In the genomic region with DNA sequence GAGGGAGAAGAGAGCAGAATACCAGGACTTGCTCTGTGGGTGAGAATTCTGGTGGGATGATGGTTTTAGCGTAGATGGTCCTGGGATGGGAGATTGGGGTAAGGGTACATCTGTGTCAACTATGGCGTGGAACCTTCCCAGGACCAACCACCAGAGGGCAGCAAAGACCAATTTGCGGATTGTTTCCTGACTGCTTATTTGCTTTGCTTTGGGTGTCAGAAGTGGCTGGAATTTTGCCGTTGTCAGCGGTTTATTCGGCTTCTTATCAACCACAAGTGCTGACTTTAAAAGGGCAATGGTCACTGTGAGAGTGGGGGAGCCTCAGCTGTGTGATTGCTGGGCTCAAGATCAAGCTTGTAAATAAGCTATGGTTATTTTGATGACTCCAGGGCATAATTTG, we compare ENCODE assay signal across 8 mouse cellular contexts. TPM values are rescaled to one million over a fixed set of nuclear protein-coding genes. Genes with fewer than 3 reads are reported as not detected.
DNase-seq lines count a peak whose midpoint lies in the region; ATAC-seq and TF ChIP-seq lines count a peak whose summit lies in the region.

No protein-coding gene starts in this region.

- peak; percentile 61 for ATAC-seq in cerebellum, adult (ENCODE audit: insufficient number of reproducible peaks, low FRiP score, low TSS enrichment)
- ATAC-seq in forebrain, embryonic 14.5 days: peak; percentile 69
- peak; percentile 52 to 76; a peak in 3 of 4 replicates for ATAC-seq in hematopoietic stem cell, adult 5-6 weeks (replicated peaks in 1 of 2; ENCODE audit: insufficient read depth in 1 of 2, low FRiP score in 2 of 2, low TSS enrichment in 1 of 2, low read depth in 1 of 2, poor library complexity in 2 of 2, severe bottlenecking in 2 of 2)
- peak; percentile 47 for ATAC-seq in lung, postnatal 0 days

- no peak overlapping the region for H3K9ac ChIP-seq in MEL (ENCODE audit: control insufficient read depth, low read depth, low read length, poor library complexity, severe bottlenecking)
- no peak overlapping the region for H3K9ac ChIP-seq in forebrain, embryonic 14.5 days (ENCODE audit: low read length)
- no peak overlapping the region for H3K9ac ChIP-seq in lung, postnatal 0 days (replicated peaks; ENCODE audit: low read depth)

- H3K27ac ChIP-seq in MEL (ENCODE audit: control insufficient read depth, low read depth, low read length): no peak overlapping the region
- H3K27ac ChIP-seq in forebrain, embryonic 14.5 days (ENCODE audit: low read depth, low read length): no peak overlapping the region
- no peak overlapping the region for H3K27ac ChIP-seq in layer of hippocampus, adult 2 months
- 0 out of 2 replicates have a peak overlapping the region, but pooled peaks have one; percentile 20 for H3K27ac ChIP-seq in lung, postnatal 0 days (ENCODE audit: low read length)

- TF ChIP-seq RAD21 in MEL (IDR thresholded peaks at IDR 0.05; ENCODE audit: low read depth, low read length): peak; percentile 99

- TF ChIP-seq POLR2A in MEL (IDR thresholded peaks at IDR 0.05; ENCODE audit: control insufficient read depth in 1 of 2, insufficient read depth in 1 of 2, low read depth in 1 of 2, low read length in 2 of 2, poor library complexity in 1 of 2): no peak

- no peak overlapping the region for H3K4me3 ChIP-seq in MEL (ENCODE audit: control insufficient read depth in 1 of 2, insufficient read depth in 1 of 2, low read depth in 2 of 2, low read length in 2 of 2)
- no peak overlapping the region for H3K4me3 ChIP-seq in forebrain, embryonic 14.5 days (ENCODE audit: low read depth, low read length)
- H3K4me3 ChIP-seq in layer of hippocampus, adult 2 months: no peak overlapping the region
- H3K4me3 ChIP-seq in lung, postnatal 0 days (ENCODE audit: low read depth, low read length): no peak overlapping the region

- H3K4me2 ChIP-seq in forebrain, embryonic 14.5 days (ENCODE audit: low read length): no peak overlapping the region
- no peak overlapping the region for H3K4me2 ChIP-seq in lung, postnatal 0 days (replicated peaks; ENCODE audit: low read depth, low read length)

- no peaks in the 10 kb centered on the region for H3K9me3 ChIP-seq in MEL (replicated peaks; ENCODE audit: insufficient read depth, low read length)
- no peaks in the 10 kb centered on the region for H3K9me3 ChIP-seq in forebrain, embryonic 14.5 days (replicated peaks; ENCODE audit: control insufficient read depth, low read length)
- no peaks in the 10 kb centered on the region for H3K9me3 ChIP-seq in lung, postnatal 0 days (ENCODE audit: low read length)

- H3K79me2 ChIP-seq in MEL (ENCODE audit: control insufficient read depth, insufficient read depth, low read length, poor library complexity): no peaks in the 10 kb centered on the region

- H3K4me1 ChIP-seq in MEL (ENCODE audit: control insufficient read depth in 1 of 2, insufficient read depth in 2 of 2, low read length in 2 of 2): peaks cover 0 to 13% of the 10 kb centered on the region in 2 experiments; a peak in 2 of 4 replicates
- H3K4me1 ChIP-seq in forebrain, embryonic 14.5 days (ENCODE audit: control insufficient read depth, insufficient read depth, low read length): no peaks in the 10 kb centered on the region
- peaks cover 10% of the 10 kb centered on the region; the same call in 1 of the 2 replicates for H3K4me1 ChIP-seq in lung, postnatal 0 days (ENCODE audit: insufficient read depth, low read depth, low read length)

- TF ChIP-seq EP300 in MEL (IDR thresholded peaks at IDR 0.05; ENCODE audit: low read depth in 1 of 2, low read length in 2 of 2): no peak
- TF ChIP-seq EP300 in lung, postnatal 0 days (IDR thresholded peaks at IDR 0.05): no peak

- H3K27me3 ChIP-seq in MEL (ENCODE audit: control insufficient read depth in 1 of 2, insufficient read depth in 2 of 2, low read length in 2 of 2): no peaks in the 10 kb centered on the region
- H3K27me3 ChIP-seq in forebrain, embryonic 14.5 days (replicated peaks; ENCODE audit: control insufficient read depth, insufficient read depth, low read length): no peaks in the 10 kb centered on the region
- H3K27me3 ChIP-seq in lung, postnatal 0 days (replicated peaks; ENCODE audit: insufficient read depth, low read length): no peaks in the 10 kb centered on the region

- peak in 2 of 3 experiments; percentile 93 to 98 for TF ChIP-seq CTCF in MEL (IDR thresholded peaks at IDR 0.05 in 2 of 3, conservative IDR thresholded peaks at IDR 0.05 in 1 of 3; ENCODE audit: control insufficient read depth in 1 of 3, insufficient read depth in 1 of 3, low read depth in 2 of 3, low read length in 3 of 3, poor library complexity in 1 of 3, severe bottlenecking in 1 of 3)
- peak; percentile 91 for TF ChIP-seq CTCF in layer of hippocampus, adult 2 months (conservative IDR thresholded peaks at IDR 0.05)
- TF ChIP-seq CTCF in lung, postnatal 0 days (IDR thresholded peaks at IDR 0.05): peak; percentile 98

- DNase-seq in MEL (ENCODE audit: low read depth, low spot score): peak; percentile 83
- DNase-seq in forebrain, embryonic 14.5 days (ENCODE audit: low spot score): peak; percentile 90
- DNase-seq in layer of hippocampus, adult 2 months (ENCODE audit: low spot score in 2 of 2): peak; percentile 74 to 94
- DNase-seq in lung, postnatal 0 days (ENCODE audit: low spot score): peak; percentile 84
- DNase-seq in ovary, postnatal 36 days (ENCODE audit: low spot score): peak; percentile 82
- peak; percentile 90 for DNase-seq in thymus, postnatal 14 days

- 8% methylated on average over 6 of the region's 6 CpGs for WGBS in forebrain, embryonic 14.5 days
- 2% methylated on average over 6 of the region's 6 CpGs for WGBS in lung, postnatal 0 days

- peaks cover 0 to 7% of the 10 kb centered on the region in 2 experiments; a peak in 2 of 4 replicates for H3K36me3 ChIP-seq in MEL (ENCODE audit: control insufficient read depth in 1 of 2, insufficient read depth in 2 of 2, low read length in 2 of 2)
- no peaks in the 10 kb centered on the region for H3K36me3 ChIP-seq in forebrain, embryonic 14.5 days (ENCODE audit: control insufficient read depth, insufficient read depth, low read length)
- no peaks in the 10 kb centered on the region for H3K36me3 ChIP-seq in lung, postnatal 0 days (ENCODE audit: insufficient read depth, low read length)

TF ChIP-seq in MEL, 35 proteins besides CTCF, POLR2A, EP300 and RAD21 (continues in another document):
- TF ChIP-seq TAL1 (IDR thresholded peaks at IDR 0.05; ENCODE audit: low read length): no peak
- TF ChIP-seq UBTF (IDR thresholded peaks at IDR 0.05; ENCODE audit: borderline replicate concordance, insufficient read depth, low read depth, low read length): no peak
- peak; percentile 94 for TF ChIP-seq MAFK (IDR thresholded peaks at IDR 0.05; ENCODE audit: borderline replicate concordance, low read depth, low read length)
- TF ChIP-seq TBP (IDR thresholded peaks at IDR 0.05; ENCODE audit: low read depth, low read length): no peak
- 0 out of 2 replicates have a peak, but pooled peaks have one; percentile 23 for TF ChIP-seq RCOR1 (IDR thresholded peaks at IDR 0.05; ENCODE audit: low read depth, low read length)
- no peak for TF ChIP-seq CHD2 (IDR thresholded peaks at IDR 0.05; ENCODE audit: low read length)
- TF ChIP-seq GABPA (IDR thresholded peaks at IDR 0.05; ENCODE audit: low read depth, low read length): no peak
- TF ChIP-seq GATA1 (IDR thresholded peaks at IDR 0.05; ENCODE audit: low read depth, low read length): peak; percentile 49; the same call in 1 of the 2 replicates
- peak; percentile 45; the same call in 1 of the 2 replicates for TF ChIP-seq SIN3A (IDR thresholded peaks at IDR 0.05; ENCODE audit: low read length)
- 0 out of 2 replicates have a peak, but pooled peaks have one; percentile 15 for TF ChIP-seq BHLHE40 (IDR thresholded peaks at IDR 0.05; ENCODE audit: borderline replicate concordance, low read depth, low read length)
- no peak for TF ChIP-seq NRF1 (IDR thresholded peaks at IDR 0.05; ENCODE audit: insufficient read depth, low read depth, low read length, poor library complexity, severe bottlenecking)
- TF ChIP-seq MYC (IDR thresholded peaks at IDR 0.05; ENCODE audit: low read depth, low read length): peak; percentile 48; the same call in 1 of the 2 replicates
- TF ChIP-seq POLR2AphosphoS2 (IDR thresholded peaks at IDR 0.05; ENCODE audit: low read length): no peak
- TF ChIP-seq ZMIZ1 (IDR thresholded peaks at IDR 0.05; ENCODE audit: low read depth, low read length): no peak
- 0 out of 2 replicates have a peak, but pooled peaks have one; percentile 23 for TF ChIP-seq ZNF384 (IDR thresholded peaks at IDR 0.05; ENCODE audit: low read depth, low read length)
- TF ChIP-seq SMC3 (IDR thresholded peaks at IDR 0.05; ENCODE audit: low read depth, low read length): peak; percentile 99
- TF ChIP-seq ZKSCAN1 (IDR thresholded peaks at IDR 0.05; ENCODE audit: low read depth, low read length): no peak
- TF ChIP-seq ETS1 (IDR thresholded peaks at IDR 0.05; ENCODE audit: low read depth, low read length): 0 out of 2 replicates have a peak, but pooled peaks have one; percentile 6
- no peak for TF ChIP-seq POLR2AphosphoS5 (IDR thresholded peaks at IDR 0.05; ENCODE audit: borderline replicate concordance, low read depth, low read length)
- TF ChIP-seq JUND (IDR thresholded peaks at IDR 0.05; ENCODE audit: low read depth, low read length): no peak
- 0 out of 2 replicates have a peak, but pooled peaks have one; percentile 48 for TF ChIP-seq MAZ (IDR thresholded peaks at IDR 0.05; ENCODE audit: low read depth, low read length)
- TF ChIP-seq E2F4 (IDR thresholded peaks at IDR 0.05; ENCODE audit: borderline replicate concordance, low read depth, low read length): no peak

RNA-seq across cellular contexts. Expression of gene Acoxl, which starts 50.8 kb away (rescaled TPM):
- total RNA-seq in MEL (2012; rRNA removed): 0.29 and 0.31 TPM in 2 replicates
- under 1 TPM in 1 of 2 experiments, not detected in 1; 0.39 TPM for polyA plus RNA-seq in MEL (2012; ENCODE audit: insufficient read depth in 1 of 2, insufficient read length in 2 of 2, low read depth in 1 of 2, low replicate concordance in 2 of 2, missing spikeins in 1 of 2)
- polyA plus RNA-seq in forebrain, embryonic 14.5 days (2014; fragmentation: Nextera tagmentation; extraction: Ambion mirVana): not detected in 2 replicates
- total RNA-seq in hematopoietic stem cell, adult 5-6 weeks (2017): not detected in 2 replicates
- not detected for total RNA-seq in layer of hippocampus, adult 2 months (2021)
- 16.1 and 17.0 TPM in 2 replicates for polyA plus RNA-seq in lung, postnatal 0 days (2015; fragmentation: Nextera tagmentation; extraction: Ambion mirVana)

RNA-seq across cellular contexts. Expression of gene Bub1, which starts 57.8 kb away (rescaled TPM):
- total RNA-seq in MEL (2012; rRNA removed): 34.6 and 43.2 TPM in 2 replicates
- 100 to 1,000 TPM in 1 of 2 experiments, 10 to 100 TPM in 1; 57.2 to 618 TPM for polyA plus RNA-seq in MEL (2012; ENCODE audit: insufficient read depth in 1 of 2, insufficient read length in 2 of 2, low read depth in 1 of 2, low replicate concordance in 2 of 2, missing spikeins in 1 of 2)
- polyA plus RNA-seq in forebrain, embryonic 14.5 days (2014; fragmentation: Nextera tagmentation; extraction: Ambion mirVana): 8.4 and 10.5 TPM in 2 replicates
- total RNA-seq in hematopoietic stem cell, adult 5-6 weeks (2017): 36.4 and 39.6 TPM in 2 replicates
- under 1 TPM; 0.25 to 0.77 TPM for total RNA-seq in layer of hippocampus, adult 2 months (2021)
- 1.4 and 2.6 TPM in 2 replicates for polyA plus RNA-seq in lung, postnatal 0 days (2015; fragmentation: Nextera tagmentation; extraction: Ambion mirVana)

Comparison
In these comparisons a context has a peak if more than half of its experiments do, and no peak if none do; other contexts are left out.
1. RNA of gene Bub1, which starts 57.8 kb away (total RNA-seq): 36.4 to 39.6 TPM in hematopoietic stem cell, adult 5-6 weeks and 34.6 to 43.2 TPM in MEL; 0.25 to 0.77 TPM in layer of hippocampus, adult 2 months; every median in the first group is over 10 times any median in the second.
2. Peak in every context shown above with its lines, with median percentiles within 50 percentile points of each other: DNase-seq, CTCF ChIP-seq and ATAC-seq.